Mouse (Mus musculus) liver, adult 2 months (tissue): ENCODE measurements at regions not wholly inside any gene's neighbourhood (a gene's known extent, or its start where the extent isn't known, plus 50 kb on each side); places are given as distances from the start of the nearest gene placed in this dataset.

ENCODE experiments used
- CTCF ChIP-seq: fragments of 200-500 bp; IDR thresholded peaks from 2 replicates; pipeline ENCODE4 v1.5.1; 2011; ENCODE audit warnings: low read depth, low read length, control low read depth
- POLR2A ChIP-seq: fragments of 200-500 bp; IDR thresholded peaks from 2 replicates; pipeline ENCODE4 v1.6.1; 2011; ENCODE audit warnings: low read length, control low read depth; ENCODE audit not compliant: insufficient read depth; ENCODE audit errors: extremely low read depth

DNA sequence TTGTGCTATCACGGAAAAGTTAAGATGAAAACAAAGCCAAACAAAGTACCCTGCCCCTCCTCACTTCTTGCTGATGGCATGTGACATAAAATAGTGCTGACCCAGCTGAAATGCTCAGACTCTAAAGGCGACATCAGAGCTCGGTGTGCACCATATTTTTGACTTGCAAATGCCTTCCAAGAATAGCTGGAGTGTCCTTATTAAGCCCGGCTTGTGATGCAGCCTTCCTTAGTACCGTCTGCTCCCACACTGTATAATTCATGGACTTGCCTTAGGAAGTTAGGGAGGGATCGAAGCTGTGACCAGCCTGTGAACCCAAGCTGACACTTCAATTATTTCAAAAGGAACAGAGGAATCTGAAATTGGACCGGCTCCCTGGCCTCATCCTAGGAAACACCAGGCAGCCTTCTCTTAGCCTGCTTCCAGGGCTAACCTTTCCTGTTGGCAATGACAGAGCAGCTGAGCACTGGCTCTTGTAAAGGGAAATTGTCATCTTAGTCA is 169.0 kb downstream of the Rplp1 start:
- no peak for TF ChIP-seq CTCF
- no peak for TF ChIP-seq POLR2A
